Mouse (Mus musculus): ENCODE measurements around the gene Ints6. TPM values are rescaled to one million over a fixed set of nuclear protein-coding genes. Genes with fewer than 3 reads are reported as not detected.

The Ints6 gene
- polyA plus RNA-seq, 1 experiment from 2014 or later = 20.4 TPM

GRCm38 (mm10) chr14:62760321-62761035 lies 491 bp downstream of the Ints6 start:
- WGBS = under 1% methylated on average over 59 of the region's 68 CpGs
- H3K36me3 ChIP-seq (ENCODE audit: control insufficient read depth, insufficient read depth, low read length) = peaks cover 6% of the 10 kb centered on the region; the same call in 1 of the 2 replicates
- ATAC-seq (ENCODE audit: insufficient read depth, low FRiP score) = peak; percentile 19

GRCm38 (mm10) chr14:62759771-62760320 lies 1.1 kb downstream of the Ints6 start:
- Histone ChIP-seq H3K27ac (ENCODE audit: low read length) (peak overlapping the region; percentile 99), H3K4me3 (replicated peaks; ENCODE audit: low read length) (peak overlapping the region; percentile 100), H3K36me3 (ENCODE audit: control insufficient read depth, insufficient read depth, low read length) (peaks cover 6% of the 10 kb centered on the region; the same call in 1 of the 2 replicates), H3K9ac (ENCODE audit: low read length) (peak overlapping the region; percentile 100), H3K9me3 (replicated peaks; ENCODE audit: control insufficient read depth, low read length) (no peaks in the 10 kb centered on the region), H3K27me3 (ENCODE audit: control insufficient read depth, insufficient read depth, low read length) (no peaks in the 10 kb centered on the region), H3K4me1 (ENCODE audit: control insufficient read depth, insufficient read depth, low read length) (peaks cover 7% of the 10 kb centered on the region; the same call in 1 of the 2 replicates), H3K4me2 (ENCODE audit: low read depth, low read length) (peak overlapping the region; percentile 61)
- under 1% methylated on average over 31 of the region's 38 CpGs for WGBS
- ATAC-seq (ENCODE audit: insufficient read depth, low FRiP score) = peak; percentile 14

More at GRCm38 (mm10) chr14:62760321-62761035, 491 bp downstream of the Ints6 start:
- Histone ChIP-seq H3K9me3 (replicated peaks; ENCODE audit: control insufficient read depth, low read length) (no peaks in the 10 kb centered on the region), H3K9ac (ENCODE audit: low read length) (peak overlapping the region; percentile 100), H3K4me1 (ENCODE audit: control insufficient read depth, insufficient read depth, low read length) (peaks cover 7% of the 10 kb centered on the region; the same call in 1 of the 2 replicates), H3K27me3 (ENCODE audit: control insufficient read depth, insufficient read depth, low read length) (no peaks in the 10 kb centered on the region), H3K4me3 (replicated peaks; ENCODE audit: low read length) (peak overlapping the region; percentile 100), H3K4me2 (ENCODE audit: low read depth, low read length) (peak overlapping the region; percentile 61), H3K27ac (ENCODE audit: low read length) (peak overlapping the region; percentile 99)

GRCm38 (mm10) chr14:62758714-62759113 lies 2.3 kb downstream of the Ints6 start:
- ATAC-seq (ENCODE audit: insufficient read depth, low FRiP score) = no peak
- no peaks in the 10 kb centered on the region for H3K27me3 ChIP-seq (ENCODE audit: control insufficient read depth, insufficient read depth, low read length)
- no peaks in the 10 kb centered on the region for H3K9me3 ChIP-seq (replicated peaks; ENCODE audit: control insufficient read depth, low read length)
- H3K4me1 ChIP-seq (ENCODE audit: control insufficient read depth, insufficient read depth, low read length) = peaks cover 7% of the 10 kb centered on the region; the same call in 1 of the 2 replicates
- H3K9ac ChIP-seq (ENCODE audit: low read length) = no peak overlapping the region
- H3K4me3 ChIP-seq (replicated peaks; ENCODE audit: low read length) = no peak overlapping the region
- peaks cover 6% of the 10 kb centered on the region; the same call in 1 of the 2 replicates for H3K36me3 ChIP-seq (ENCODE audit: control insufficient read depth, insufficient read depth, low read length)
- no peak overlapping the region for H3K4me2 ChIP-seq (ENCODE audit: low read depth, low read length)
- no peak overlapping the region for H3K27ac ChIP-seq (ENCODE audit: low read length)
- WGBS = 86% methylated on average over 5 of the region's 5 CpGs

GRCm38 (mm10) chr14:62755095-62755640 lies 5.8 kb downstream of the Ints6 start:
- H3K9me3 ChIP-seq (replicated peaks; ENCODE audit: control insufficient read depth, low read length) = no peaks in the 10 kb centered on the region
- H3K27ac ChIP-seq (ENCODE audit: low read length) = no peak overlapping the region
- H3K36me3 ChIP-seq (ENCODE audit: control insufficient read depth, insufficient read depth, low read length) = peaks cover 6% of the 10 kb centered on the region
- H3K4me2 ChIP-seq (ENCODE audit: low read depth, low read length) = no peak overlapping the region
- no peak for ATAC-seq (ENCODE audit: insufficient read depth, low FRiP score)
- peaks cover 7% of the 10 kb centered on the region; the same call in 1 of the 2 replicates for H3K4me1 ChIP-seq (ENCODE audit: control insufficient read depth, insufficient read depth, low read length)
- WGBS = 88% methylated on average over 1 of the region's 1 CpGs
- H3K9ac ChIP-seq (ENCODE audit: low read length) = no peak overlapping the region
- H3K4me3 ChIP-seq (replicated peaks; ENCODE audit: low read length) = no peak overlapping the region
- no peaks in the 10 kb centered on the region for H3K27me3 ChIP-seq (ENCODE audit: control insufficient read depth, insufficient read depth, low read length)

- Histone ChIP-seq H3K4me3 (replicated peaks; ENCODE audit: low read length) (no peak overlapping the region), H3K27ac (ENCODE audit: low read length) (no peak overlapping the region), H3K4me2 (ENCODE audit: low read depth, low read length) (no peak overlapping the region), H3K9me3 (replicated peaks; ENCODE audit: control insufficient read depth, low read length) (no peaks in the 10 kb centered on the region), H3K4me1 (ENCODE audit: control insufficient read depth, insufficient read depth, low read length) (no peaks in the 10 kb centered on the region), H3K9ac (ENCODE audit: low read length) (no peak overlapping the region), H3K27me3 (ENCODE audit: control insufficient read depth, insufficient read depth, low read length) (no peaks in the 10 kb centered on the region), H3K36me3 (ENCODE audit: control insufficient read depth, insufficient read depth, low read length) (no peaks in the 10 kb centered on the region; the same call in none of the 2 replicates)
- WGBS = 83% methylated on average over 2 of the region's 2 CpGs
- ATAC-seq (ENCODE audit: insufficient read depth, low FRiP score) = no peak
Observed at GRCm38 (mm10) chr14:62751479-62751878, 9.5 kb downstream of the Ints6 start.

GRCm38 (mm10) chr14:62735646-62736045 lies 25.3 kb downstream of the Ints6 start:
- ATAC-seq (ENCODE audit: insufficient read depth, low FRiP score) = no peak
- Histone ChIP-seq H3K27ac (ENCODE audit: low read length) (no peak overlapping the region), H3K4me1 (ENCODE audit: control insufficient read depth, insufficient read depth, low read length) (no peaks in the 10 kb centered on the region), H3K9ac (ENCODE audit: low read length) (no peak overlapping the region), H3K27me3 (ENCODE audit: control insufficient read depth, insufficient read depth, low read length) (no peaks in the 10 kb centered on the region), H3K4me3 (replicated peaks; ENCODE audit: low read length) (no peak overlapping the region), H3K9me3 (replicated peaks; ENCODE audit: control insufficient read depth, low read length) (no peaks in the 10 kb centered on the region), H3K36me3 (ENCODE audit: control insufficient read depth, insufficient read depth, low read length) (peaks cover 4% of the 10 kb centered on the region), H3K4me2 (ENCODE audit: low read depth, low read length) (no peak overlapping the region)
- 90% methylated on average over 1 of the region's 1 CpGs for whole genome bisulfite sequencing

- Histone ChIP-seq H3K9ac (ENCODE audit: low read length) (no peak overlapping the region), H3K27ac (ENCODE audit: low read length) (no peak overlapping the region), H3K4me3 (replicated peaks; ENCODE audit: low read length) (no peak overlapping the region), H3K4me2 (ENCODE audit: low read depth, low read length) (no peak overlapping the region), H3K4me1 (ENCODE audit: control insufficient read depth, insufficient read depth, low read length) (no peaks in the 10 kb centered on the region), H3K9me3 (replicated peaks; ENCODE audit: control insufficient read depth, low read length) (no peaks in the 10 kb centered on the region), H3K27me3 (ENCODE audit: control insufficient read depth, insufficient read depth, low read length) (no peaks in the 10 kb centered on the region), H3K36me3 (ENCODE audit: control insufficient read depth, insufficient read depth, low read length) (peaks cover 4% of the 10 kb centered on the region; the same call in 1 of the 2 replicates)
- 76% methylated on average over 2 of the region's 2 CpGs for WGBS
- no peak for ATAC-seq (ENCODE audit: insufficient read depth, low FRiP score)
Observed at GRCm38 (mm10) chr14:62733666-62734065, 27.3 kb downstream of the Ints6 start.

- 68% methylated on average over 1 of the region's 1 CpGs for WGBS
- ATAC-seq (ENCODE audit: insufficient read depth, low FRiP score) = no peak
- Histone ChIP-seq H3K27ac (ENCODE audit: low read length) (no peak overlapping the region), H3K4me2 (ENCODE audit: low read depth, low read length) (no peak overlapping the region), H3K4me3 (replicated peaks; ENCODE audit: low read length) (no peak overlapping the region), H3K9ac (ENCODE audit: low read length) (no peak overlapping the region), H3K4me1 (ENCODE audit: control insufficient read depth, insufficient read depth, low read length) (no peaks in the 10 kb centered on the region), H3K9me3 (replicated peaks; ENCODE audit: control insufficient read depth, low read length) (no peaks in the 10 kb centered on the region), H3K27me3 (ENCODE audit: control insufficient read depth, insufficient read depth, low read length) (no peaks in the 10 kb centered on the region), H3K36me3 (ENCODE audit: control insufficient read depth, insufficient read depth, low read length) (peaks cover 4% of the 10 kb centered on the region; the same call in 1 of the 2 replicates)
Observed at GRCm38 (mm10) chr14:62731902-62732301, 29.1 kb downstream of the Ints6 start.

- ATAC-seq (ENCODE audit: insufficient read depth, low FRiP score) = no peak
- Histone ChIP-seq H3K27ac (ENCODE audit: low read length) (no peak overlapping the region), H3K27me3 (ENCODE audit: control insufficient read depth, insufficient read depth, low read length) (no peaks in the 10 kb centered on the region), H3K4me1 (ENCODE audit: control insufficient read depth, insufficient read depth, low read length) (no peaks in the 10 kb centered on the region), H3K4me2 (ENCODE audit: low read depth, low read length) (no peak overlapping the region), H3K9me3 (replicated peaks; ENCODE audit: control insufficient read depth, low read length) (no peaks in the 10 kb centered on the region), H3K9ac (ENCODE audit: low read length) (no peak overlapping the region), H3K4me3 (replicated peaks; ENCODE audit: low read length) (no peak overlapping the region), H3K36me3 (ENCODE audit: control insufficient read depth, insufficient read depth, low read length) (no peaks in the 10 kb centered on the region)
Observed at GRCm38 (mm10) chr14:62724560-62724959, 36.4 kb downstream of the Ints6 start.

Measured in stomach, embryonic 16.5 days (tissue).